Mouse (Mus musculus): ENCODE results near the gene Baz1a. TPM values are rescaled to one million over a fixed set of nuclear protein-coding genes. Genes with fewer than 3 reads are reported as not detected.

Gene Baz1a
- total and polyA plus RNA-seq, 3 experiments = 41.7 to 95.0 (median 56.0) TPM

GRCm38 (mm10) chr12:55059812-55060211, 45.7 kb upstream of the Baz1a start:
- TF ChIP-seq USF2 (conservative IDR thresholded peaks at IDR 0.05; ENCODE audit: low read depth, low read length) (no peak), KAT2A (IDR thresholded peaks at IDR 0.05; ENCODE audit: insufficient replicate concordance, low read length) (no peak), SMC3 (IDR thresholded peaks at IDR 0.05; ENCODE audit: low read depth, low read length) (no peak), HCFC1 (IDR thresholded peaks at IDR 0.05; ENCODE audit: low read depth, low read length) (no peak), ZNF384 (IDR thresholded peaks at IDR 0.05; ENCODE audit: low read depth, low read length) (no peak)
- Histone ChIP-seq H3K79me2 (replicated peaks; ENCODE audit: control insufficient read depth, extremely low read depth, insufficient read depth, poor library complexity, severe bottlenecking) (no peaks in the 10 kb centered on the region), H3K4me3 (replicated peaks in 1 of 3; ENCODE audit: low read depth in 2 of 3, low read length in 2 of 3, poor library complexity in 1 of 3) (no peak overlapping the region), H3K36me3 (replicated peaks in 1 of 2; ENCODE audit: control insufficient read depth in 1 of 2, insufficient read depth in 1 of 2, low read length in 1 of 2) (peaks cover 14 to 50% of the 10 kb centered on the region in 2 experiments), H3K4me1 (ENCODE audit: control insufficient read depth in 1 of 2, insufficient read depth in 2 of 2) (no peaks in the 10 kb centered on the region), H3K27ac (ENCODE audit: insufficient read depth, low read depth) (no peak overlapping the region), H3K9me3 (replicated peaks; ENCODE audit: low read length) (no peaks in the 10 kb centered on the region), H3K27me3 (replicated peaks) (no peaks in the 10 kb centered on the region), H3K9ac (ENCODE audit: insufficient read depth, low read depth) (no peak overlapping the region), H3K4me2 (ENCODE audit: insufficient read depth, low read depth, poor library complexity, severe bottlenecking) (no peak overlapping the region)
- in situ Hi-C loops (cut with MboI; ENCODE audit: low pct_ligation_motif_present, low pct_unique_long_range_greater_than_20kb, low sequenced_read_pairs) = no loop called here
- dilution Hi-C loops (cut with MboI; ENCODE audit: extremely low pct_ligation_motif_present, extremely low pct_unique_long_range_greater_than_20kb, low sequenced_read_pairs) = no loop called here
- DNase-seq (ENCODE audit: extremely low read depth) = no peak

GRCm38 (mm10) chr12:55058865-55059615, 44.9 kb upstream of the Baz1a start:
- DNase-seq (ENCODE audit: extremely low read depth) = no peak
- Histone ChIP-seq H3K27me3 (replicated peaks) (no peaks in the 10 kb centered on the region), H3K4me3 (replicated peaks in 1 of 3; ENCODE audit: low read depth in 2 of 3, low read length in 2 of 3, poor library complexity in 1 of 3) (no peak overlapping the region), H3K4me1 (ENCODE audit: control insufficient read depth in 1 of 2, insufficient read depth in 2 of 2) (no peaks in the 10 kb centered on the region), H3K9ac (ENCODE audit: insufficient read depth, low read depth) (no peak overlapping the region), H3K79me2 (replicated peaks; ENCODE audit: control insufficient read depth, extremely low read depth, insufficient read depth, poor library complexity, severe bottlenecking) (no peaks in the 10 kb centered on the region), H3K4me2 (ENCODE audit: insufficient read depth, low read depth, poor library complexity, severe bottlenecking) (no peak overlapping the region), H3K27ac (ENCODE audit: insufficient read depth, low read depth) (no peak overlapping the region), H3K9me3 (replicated peaks; ENCODE audit: low read length) (no peaks in the 10 kb centered on the region), H3K36me3 (replicated peaks in 1 of 2; ENCODE audit: control insufficient read depth in 1 of 2, insufficient read depth in 1 of 2, low read length in 1 of 2) (peaks cover 14 to 52% of the 10 kb centered on the region in 2 experiments)
- no peak for TF ChIP-seq EP300 (IDR thresholded peaks at IDR 0.05; ENCODE audit: low read length)
- no peak for TF ChIP-seq ZMIZ1 (IDR thresholded peaks at IDR 0.05; ENCODE audit: low read depth, low read length)
- TF ChIP-seq IRF4 (IDR thresholded peaks at IDR 0.05; ENCODE audit: low read depth, low read length) = no peak
- TF ChIP-seq HCFC1 (IDR thresholded peaks at IDR 0.05; ENCODE audit: low read depth, low read length) = no peak
- no peak for TF ChIP-seq MAZ (IDR thresholded peaks at IDR 0.05; ENCODE audit: low read depth, low read length)
- no peak for TF ChIP-seq NRF1 (IDR thresholded peaks at IDR 0.05; ENCODE audit: low read depth, low read length)
- no peak for TF ChIP-seq MAFK (IDR thresholded peaks at IDR 0.05; ENCODE audit: insufficient replicate concordance, low read length)
- no peak for TF ChIP-seq ZC3H11A (IDR thresholded peaks at IDR 0.05; ENCODE audit: low read depth, low read length)
- TF ChIP-seq RAD21 (IDR thresholded peaks at IDR 0.05; ENCODE audit: low read depth, low read length) = no peak
- no peak for TF ChIP-seq PAX5 (IDR thresholded peaks at IDR 0.05; ENCODE audit: low read length)
- in situ Hi-C loops (cut with MboI; ENCODE audit: low pct_ligation_motif_present, low pct_unique_long_range_greater_than_20kb, low sequenced_read_pairs) (no loop called here), dilution Hi-C loops (cut with MboI; ENCODE audit: extremely low pct_ligation_motif_present, extremely low pct_unique_long_range_greater_than_20kb, low sequenced_read_pairs) (no loop called here)
